Mouse (Mus musculus) adrenal gland (tissue): ENCODE results near the gene Opn1mw.
"Not testable (repeated sequence)": the region's sequence is repeated elsewhere in the genome, so short reads cannot be mapped to it uniquely, and the experiment has no call there.

ENCODE experiments used
- intact Hi-C: fragments of 180-260 bp; cut with DNase I; formaldehyde crosslinking; loops from one replicate; pipeline ENCODE4 v1.15.1; 2025
- long read RNA-seq, 2 experiments: library from polyadenylated mRNA; unstranded; transcript quantifications; one replicate each; pipeline ENCODE4 v2.0.0; 2020; ENCODE audit warnings: borderline replicate concordance in 1 of 2; ENCODE audit not compliant: insufficient replicate concordance in 1 of 2

Gene Opn1mw
- long read RNA-seq, experiment 1, result 0 reads
- long read RNA-seq, experiment 2, result 0 reads

DNA sequence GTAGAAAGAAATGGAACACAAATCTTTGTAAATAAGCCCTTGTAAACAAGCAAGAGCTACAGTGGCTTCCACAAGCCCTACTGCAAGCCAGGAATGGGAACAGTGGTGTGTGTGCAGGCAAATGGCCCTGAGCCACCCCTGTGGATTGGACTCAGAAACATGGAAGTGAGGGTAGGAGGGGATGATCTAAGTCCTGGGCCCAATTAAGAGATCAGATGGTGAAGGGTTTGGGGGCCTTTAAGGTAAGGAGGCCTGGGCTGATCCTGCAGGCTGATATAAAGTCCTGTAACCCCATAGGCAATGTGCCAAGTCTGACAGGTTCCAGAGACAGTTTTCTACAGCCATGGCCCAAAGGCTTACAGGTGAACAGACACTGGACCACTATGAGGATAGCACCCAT lies at the start of gene Opn1mw:
TSS of gene Opn1mw (plus strand) at position 301 of the 400 bp plus-strand sequence.
- intact Hi-C loops, result loop anchor here (10.0 kb wide), 1 partner anchor 288 kb away; no protein-coding TSS in a partner anchor

DNA sequence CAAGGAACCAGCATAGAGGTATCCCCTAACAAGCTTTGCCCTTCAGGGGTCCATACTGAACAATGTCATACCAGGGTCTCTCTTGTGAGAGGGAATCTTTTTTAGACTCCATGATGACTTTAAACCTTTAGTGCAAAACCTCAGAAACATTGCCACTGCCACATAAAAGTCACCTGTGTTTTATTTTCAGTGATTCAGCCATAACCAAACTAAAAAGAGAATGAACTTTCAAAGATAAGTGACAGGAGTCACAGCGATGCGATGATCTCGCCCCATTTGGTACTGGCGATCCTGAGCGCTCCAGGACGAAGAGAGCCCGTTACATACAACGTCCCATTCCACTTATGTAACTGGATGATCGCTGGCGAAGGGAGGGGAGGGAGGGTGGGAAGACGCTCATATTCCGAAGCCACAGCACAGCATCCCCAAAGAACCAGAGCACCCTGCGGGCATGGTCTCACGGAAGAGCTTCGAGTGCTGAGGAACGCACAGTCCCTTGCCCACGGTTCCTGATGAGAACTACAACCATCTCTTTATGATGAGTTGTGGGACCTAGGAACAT lies 42.9 kb upstream of the Opn1mw start:
- intact Hi-C loops, result loop anchor here (10.0 kb wide), 1 partner anchor 60 kb away; the partner anchor contains the start of gene Irak1

DNA sequence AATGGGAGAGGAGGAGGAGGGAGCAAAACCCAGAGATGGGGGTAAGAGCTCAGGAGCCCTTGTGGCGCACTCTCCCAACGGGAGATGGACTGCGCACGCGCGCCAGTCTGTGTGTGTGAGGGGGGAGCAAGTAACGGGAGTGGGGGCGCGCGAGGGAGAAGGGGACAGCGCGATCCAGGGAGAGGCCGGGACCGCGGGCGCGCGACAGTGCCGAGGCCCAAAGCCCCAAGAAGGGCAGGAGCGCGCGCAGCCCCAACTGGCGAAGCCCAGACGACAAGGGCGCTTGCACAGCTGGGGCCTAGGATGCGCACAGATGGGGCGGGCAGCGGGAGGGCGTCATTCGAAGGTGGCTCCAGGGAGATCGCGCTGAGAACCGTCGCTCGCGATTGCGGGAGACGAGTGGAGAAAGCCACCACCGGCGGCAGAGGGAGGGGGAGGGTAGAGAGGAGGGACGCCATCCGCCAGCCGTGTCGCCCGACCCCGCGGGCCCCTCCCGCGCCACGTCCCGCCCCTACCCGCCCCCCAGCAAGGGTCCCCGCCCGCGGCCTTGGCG lies 42.2 kb upstream of the Opn1mw start:
- intact Hi-C loops, result loop anchor here (10.0 kb wide), 1 partner anchor 60 kb away; the partner anchor contains the start of gene Irak1

DNA sequence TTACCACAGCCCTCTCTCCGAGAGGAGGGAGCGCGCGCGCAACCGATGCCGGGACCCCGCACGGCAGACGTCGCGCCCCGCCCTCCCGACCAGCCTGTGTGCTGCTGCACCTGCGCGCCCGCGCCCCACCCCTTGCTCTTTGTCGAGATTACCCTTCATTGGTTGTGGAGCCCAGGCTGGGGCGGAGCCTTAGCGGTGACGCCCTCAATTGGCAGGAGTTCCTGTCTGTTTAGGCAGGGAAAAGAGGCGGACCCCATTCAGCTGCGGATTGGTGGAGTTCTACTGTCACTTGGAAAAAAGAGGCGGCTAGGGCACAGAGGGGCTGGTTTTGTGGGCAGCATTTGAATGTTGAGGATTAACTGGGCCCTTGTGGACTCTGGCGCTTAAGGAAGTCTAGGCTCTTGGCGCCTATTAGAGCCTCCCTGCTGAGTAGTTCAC lies 41.6 kb upstream of the Opn1mw start:
- intact Hi-C loops, result loop anchor here (10.0 kb wide), 1 partner anchor 61 kb away; the partner anchor contains the start of gene Irak1

DNA sequence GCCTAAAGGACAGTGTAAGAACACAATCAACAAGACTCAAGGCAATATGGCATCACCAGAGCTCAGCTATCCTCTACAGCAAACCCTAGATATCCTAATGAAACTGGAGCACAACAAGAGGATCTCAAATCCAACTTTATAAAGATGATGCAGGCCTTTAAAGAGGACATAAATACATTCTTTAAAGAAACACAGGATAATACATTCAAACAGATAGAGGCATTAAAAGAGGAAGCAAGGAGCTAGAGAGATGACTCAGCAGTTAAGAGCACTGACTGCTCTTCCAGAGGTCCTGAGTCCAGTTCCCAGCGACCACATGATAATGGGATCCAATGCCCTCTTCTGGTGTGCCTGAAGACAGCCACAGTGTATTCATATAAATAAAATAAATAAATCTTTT lies 32.1 kb upstream of the Opn1mw start:
- intact Hi-C loops, result no loop called here

DNA sequence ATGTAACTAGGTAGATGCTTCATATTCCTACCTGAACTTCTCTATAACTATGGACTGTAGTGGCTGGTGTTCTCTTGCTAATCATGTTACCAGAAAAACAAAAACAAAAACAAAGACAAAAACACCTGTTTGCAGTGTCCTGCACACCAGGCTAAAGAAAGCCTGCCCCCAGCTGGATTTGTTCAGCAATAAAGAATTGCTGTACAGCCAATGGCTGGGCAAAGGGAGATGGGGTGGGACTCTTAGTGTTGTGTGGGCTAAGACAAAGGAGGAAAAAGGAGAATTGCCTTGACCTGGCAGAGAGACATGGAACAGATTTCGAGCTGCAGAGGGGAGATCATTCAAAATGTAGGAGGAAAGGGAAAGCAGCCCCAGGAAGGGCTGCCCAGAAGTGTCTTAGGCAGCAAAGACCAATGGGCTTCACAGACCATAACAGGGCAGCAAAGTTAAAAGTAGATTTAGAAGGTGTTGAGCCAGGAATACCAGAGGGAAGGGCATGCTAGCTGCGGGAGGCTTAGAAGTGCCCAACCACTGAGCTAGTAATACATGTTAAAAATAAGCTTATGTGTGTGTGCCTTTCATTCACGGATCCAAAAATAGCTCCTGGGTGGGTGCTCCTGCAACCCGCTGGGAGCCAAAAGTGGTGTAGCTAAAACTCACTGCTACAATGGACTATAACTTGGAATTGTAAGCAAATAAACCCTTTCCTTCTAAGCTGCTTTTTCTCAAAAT lies 23.6 kb upstream of the Opn1mw start:
- intact Hi-C loops, result no loop called here

DNA sequence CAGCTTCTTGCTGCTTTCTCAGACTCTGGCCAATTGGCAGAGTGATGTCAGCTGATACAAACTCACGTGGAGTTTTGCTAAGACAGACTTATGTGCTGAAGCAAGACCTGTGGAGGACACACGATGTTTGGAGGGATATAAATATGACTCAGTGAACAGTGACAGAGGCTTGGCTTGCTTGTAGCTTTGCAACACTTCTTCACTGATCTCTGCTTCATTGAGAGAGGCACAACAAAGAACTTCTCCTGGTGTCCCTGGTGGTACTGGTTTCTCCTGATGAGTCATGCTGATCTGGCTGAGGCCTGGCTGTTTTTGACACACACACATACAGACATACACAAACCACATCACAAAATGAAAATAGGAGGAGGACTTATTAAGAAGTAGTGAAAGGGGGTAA lies 21.3 kb upstream of the Opn1mw start:
- intact Hi-C loops, result no loop called here

DNA sequence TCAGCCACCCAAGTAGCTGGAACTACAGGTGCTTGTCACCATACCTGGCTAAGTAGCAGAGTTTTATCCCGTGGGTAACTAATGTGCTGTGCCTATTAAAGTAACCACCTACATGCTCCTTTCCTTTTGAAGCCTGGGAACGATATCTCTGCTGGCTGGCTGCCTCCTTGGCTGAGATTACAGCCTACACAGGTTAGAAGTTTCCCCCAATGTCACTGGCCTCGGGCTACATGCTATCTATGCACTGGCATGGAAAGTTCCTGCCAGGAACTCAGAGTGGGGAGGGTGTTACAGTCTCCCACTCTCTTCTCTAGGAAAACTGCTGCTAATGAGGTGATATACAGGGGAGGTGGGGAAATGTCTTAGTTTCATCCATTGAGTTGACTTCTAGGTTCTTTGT lies 18.5 kb upstream of the Opn1mw start:
- intact Hi-C loops, result no loop called here

DNA sequence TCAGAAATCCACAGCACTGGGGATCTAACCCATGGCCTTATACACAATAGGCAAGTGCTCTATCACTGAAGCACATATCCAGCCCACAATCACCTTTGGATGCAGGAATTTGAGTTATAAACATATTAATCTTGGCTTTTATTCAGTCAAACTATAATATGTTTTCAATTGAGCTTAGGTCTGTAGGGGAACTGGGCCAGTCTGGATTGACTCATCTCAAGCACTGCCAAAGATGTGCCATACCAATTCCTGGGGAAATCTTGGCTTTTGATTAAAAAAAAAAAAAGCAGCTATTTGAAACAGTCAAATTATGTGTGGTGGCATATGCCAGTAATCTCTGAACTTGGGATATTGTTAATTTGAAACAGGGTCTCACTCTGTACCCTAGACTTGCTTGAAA lies 13.2 kb upstream of the Opn1mw start:
- intact Hi-C loops, result loop anchor here (10.0 kb wide), 1 partner anchor 131 kb away; the partner anchor contains the start of gene Flna

DNA sequence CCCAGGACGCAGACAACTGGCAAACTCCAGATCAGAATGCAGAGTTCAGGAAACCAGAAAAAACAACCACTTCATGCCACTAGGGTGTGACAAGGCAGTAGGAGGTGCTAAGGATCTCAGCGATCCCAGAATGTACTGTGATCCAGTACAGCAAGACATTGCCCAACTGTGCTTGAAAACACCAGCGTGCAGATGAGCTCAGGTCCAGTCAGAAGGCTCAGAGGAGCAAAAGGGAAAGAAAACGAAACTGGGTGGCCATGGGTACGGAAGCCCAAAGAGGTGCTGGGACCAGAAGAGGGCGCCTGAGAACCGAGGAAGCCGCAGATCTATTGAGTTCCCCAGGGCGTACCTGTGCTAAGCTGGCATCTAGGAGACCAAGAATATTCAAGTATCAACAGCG lies 11.8 kb upstream of the Opn1mw start:
- intact Hi-C loops, result loop anchor here (10.0 kb wide), 1 partner anchor 129 kb away; the partner anchor contains the start of gene Flna

DNA sequence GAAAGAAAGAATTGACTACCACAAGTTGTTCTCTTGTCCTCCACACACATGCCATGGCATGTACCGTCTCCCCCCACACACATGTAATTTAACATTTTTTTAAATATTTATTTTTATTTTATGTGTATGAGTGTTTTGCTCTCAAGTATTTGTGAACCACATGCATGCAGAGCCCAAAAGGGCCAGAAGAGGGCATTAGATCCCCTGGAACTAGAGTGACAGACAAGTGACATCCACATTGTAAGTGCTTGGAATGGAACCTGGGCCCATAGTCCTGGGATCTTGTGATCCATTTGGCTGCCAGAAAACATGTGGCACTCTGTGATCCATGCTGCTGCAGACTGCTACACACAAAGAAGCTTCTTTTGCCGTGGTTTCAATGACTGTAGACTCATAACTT lies 2.3 kb upstream of the Opn1mw start:
- intact Hi-C loops, result loop anchor here (10.0 kb wide), 1 partner anchor 290 kb away; no protein-coding TSS in a partner anchor

DNA sequence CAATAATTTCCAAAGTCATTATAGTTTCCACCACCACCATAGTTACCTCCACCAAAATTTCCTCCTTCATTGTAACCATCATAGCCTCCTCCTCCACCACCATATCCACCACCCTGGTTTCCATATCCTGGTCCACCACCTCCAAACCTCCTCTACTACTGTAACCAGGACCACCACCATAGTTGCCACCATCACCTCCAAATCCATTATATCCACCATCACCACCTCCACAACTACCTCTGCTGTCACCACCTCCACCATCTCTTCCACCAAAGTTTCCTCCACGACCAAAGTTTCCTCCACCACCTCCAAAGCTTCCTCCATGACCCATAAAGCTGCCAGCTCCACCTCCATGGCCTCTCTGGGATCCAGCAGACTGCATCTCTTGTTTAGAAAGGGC lies 8.0 kb downstream of the Opn1mw start, which contains the start of gene Mecp2:
TSS of gene Mecp2 (minus strand) at position 101 of the 400 bp plus-strand sequence.
- intact Hi-C loops, result not testable (repeated sequence)

DNA sequence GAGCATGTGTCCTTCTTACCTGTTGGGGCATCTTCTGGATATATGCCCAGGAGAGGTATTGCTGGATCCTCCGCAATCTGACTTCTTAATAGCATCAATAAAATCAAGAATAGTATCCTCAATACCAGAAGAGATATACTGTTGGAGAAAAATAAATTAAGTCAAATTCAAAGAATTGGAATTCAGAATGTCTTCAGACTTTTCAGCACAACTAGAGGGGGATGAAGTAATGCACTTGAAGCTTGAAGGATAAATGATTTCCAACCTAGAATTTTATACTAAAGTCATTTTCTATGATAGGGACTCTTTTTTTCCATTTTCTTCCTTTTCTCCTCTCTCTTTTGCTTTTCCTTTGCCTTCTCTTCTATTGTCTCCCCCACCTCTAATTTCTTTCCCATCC lies 40.5 kb downstream of the Opn1mw start, which contains the start of gene Tex28:
TSS of gene Tex28 (minus strand) at position 101 of the 400 bp plus-strand sequence.
- intact Hi-C loops, result no loop called here

DNA sequence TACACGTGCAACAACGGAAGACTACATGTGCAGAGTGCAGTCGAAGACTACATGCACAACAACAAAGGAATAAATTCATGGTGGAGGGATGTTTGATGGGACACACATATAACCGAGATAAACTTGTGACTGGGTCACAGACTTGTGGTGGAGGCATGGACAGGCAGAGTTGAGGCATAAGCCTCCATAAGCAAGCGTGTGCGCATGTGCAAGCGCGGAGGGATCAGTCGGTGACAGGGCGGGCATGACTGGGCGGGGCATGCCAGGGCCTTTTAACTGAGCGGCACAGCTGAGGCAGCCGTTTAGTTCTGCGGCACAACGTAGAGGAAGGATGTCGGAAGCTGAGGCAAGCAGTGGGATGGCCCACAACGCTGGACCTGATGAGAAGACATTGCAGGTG lies 49.7 kb downstream of the Opn1mw start, which contains the start of gene Tktl1:
TSS of gene Tktl1 (plus strand) at position 301 of the 400 bp plus-strand sequence.
- intact Hi-C loops, result no loop called here
